Mouse (Mus musculus) CH12.LX (cell line): ENCODE measurements around the gene Crocc. TPM values are rescaled to one million over a fixed set of nuclear protein-coding genes. Genes with fewer than 3 reads are reported as not detected.

ENCODE experiments used
- DNase-seq: peaks from one replicate; pipeline ENCODE4 v3.0.0-alpha.2; 2013; ENCODE audit errors: extremely low read depth
- H3K27ac ChIP-seq: 2 replicates; pipeline ENCODE4 v1.5.1; 2012; ENCODE audit warnings: low read depth, mild to moderate bottlenecking, control low read depth, moderate library complexity; ENCODE audit not compliant: insufficient read depth
- H3K27me3 ChIP-seq: replicated peaks from 2 replicates; pipeline ENCODE3; 2012; ENCODE audit warnings: inconsistent platforms
- H3K36me3 ChIP-seq, 2 experiments: replicated peaks in 1 of 2; 2 replicates each; pipeline versions ENCODE3 to v1.6.1; 2012; ENCODE audit warnings: inconsistent platforms in 1 of 2, low read length in 1 of 2, mild to moderate bottlenecking in 1 of 2, mixed read lengths in 1 of 2, moderate library complexity in 1 of 2; ENCODE audit not compliant: control insufficient read depth in 1 of 2, insufficient read depth in 1 of 2
- H3K4me1 ChIP-seq, 2 experiments: 2 replicates each; pipeline ENCODE4 v1.6.1; 2012; ENCODE audit warnings: inconsistent platforms in 1 of 2, moderate library complexity in 1 of 2; ENCODE audit not compliant: insufficient read depth in 2 of 2, control insufficient read depth in 1 of 2
- H3K4me2 ChIP-seq: 2 replicates; pipeline ENCODE4 v1.6.1; 2012; ENCODE audit warnings: low read depth, mild to moderate bottlenecking, control low read depth; ENCODE audit not compliant: poor library complexity, insufficient read depth, severe bottlenecking
- H3K4me3 ChIP-seq, 3 experiments: fragments of 150-350 bp in 1 of 3; sonication (generic) in 1 of 3; replicated peaks in 1 of 3; 2 replicates each; pipeline versions ENCODE3 to v1.5.1; 2011 to 2012; ENCODE audit warnings: low read depth in 2 of 3, low read length in 2 of 3, mild to moderate bottlenecking in 2 of 3, moderate library complexity in 2 of 3, control low read depth in 1 of 3, improper control_type of control experiment in 1 of 3, inconsistent platforms in 1 of 3, mixed read lengths in 1 of 3; ENCODE audit not compliant: poor library complexity in 1 of 3
- H3K79me2 ChIP-seq: replicated peaks from 2 replicates; pipeline ENCODE4 v1.6.1; 2012; ENCODE audit warnings: mild to moderate bottlenecking, moderate library complexity; ENCODE audit not compliant: control insufficient read depth, poor library complexity, insufficient read depth, severe bottlenecking; ENCODE audit errors: extremely low read depth
- H3K9ac ChIP-seq: 2 replicates; pipeline ENCODE4 v1.6.1; 2012; ENCODE audit warnings: low read depth, mild to moderate bottlenecking, control low read depth, moderate library complexity; ENCODE audit not compliant: insufficient read depth
- H3K9me3 ChIP-seq: replicated peaks from 2 replicates; pipeline ENCODE3; 2012; ENCODE audit warnings: low read length, inconsistent platforms, mixed read lengths
- BHLHE40 ChIP-seq: IDR thresholded peaks from 2 replicates; pipeline ENCODE4 v1.6.1; 2011; ENCODE audit warnings: mild to moderate bottlenecking, low read depth, low read length, improper control_type of control experiment
- CHD1 ChIP-seq: IDR thresholded peaks from 2 replicates; pipeline ENCODE4 v1.6.1; 2012; ENCODE audit warnings: low read depth, low read length, improper control_type of control experiment, inconsistent platforms
- CHD2 ChIP-seq: IDR thresholded peaks from 2 replicates; pipeline ENCODE4 v1.6.1; 2011; ENCODE audit warnings: low read length, improper control_type of control experiment
- CTCF ChIP-seq, 2 experiments: IDR thresholded peaks in 1 of 2; conservative IDR thresholded peaks in 1 of 2; 2 replicates each; pipeline ENCODE4 v1.5.1; 2011 to 2012; ENCODE audit warnings: low read depth in 2 of 2, low read length in 2 of 2, improper control_type of control experiment in 1 of 2, inconsistent platforms in 1 of 2, mild to moderate bottlenecking in 1 of 2, moderate library complexity in 1 of 2
- E2F4 ChIP-seq: IDR thresholded peaks from 2 replicates; pipeline ENCODE4 v1.6.1; 2011; ENCODE audit warnings: low read depth, low read length, improper control_type of control experiment; ENCODE audit not compliant: insufficient replicate concordance
- ELF1 ChIP-seq: IDR thresholded peaks from 2 replicates; pipeline ENCODE4 v1.6.1; 2014; ENCODE audit warnings: low read depth, mild to moderate bottlenecking, inconsistent platforms, low read length, improper control_type of control experiment
- EP300 ChIP-seq: IDR thresholded peaks from 2 replicates; pipeline ENCODE4 v1.6.1; 2011; ENCODE audit warnings: low read length, improper control_type of control experiment
- ETS1 ChIP-seq: conservative IDR thresholded peaks from 2 replicates; pipeline ENCODE4 v1.6.1; 2012; ENCODE audit warnings: low read depth, mild to moderate bottlenecking, inconsistent platforms, low read length, improper control_type of control experiment, moderate library complexity
- GABPA ChIP-seq: IDR thresholded peaks from 2 replicates; pipeline ENCODE4 v1.6.1; 2012; ENCODE audit warnings: low read depth, low read length, improper control_type of control experiment, inconsistent platforms; ENCODE audit not compliant: insufficient replicate concordance
- HCFC1 ChIP-seq: IDR thresholded peaks from 2 replicates; pipeline ENCODE4 v1.6.1; 2012; ENCODE audit warnings: low read depth, mild to moderate bottlenecking, inconsistent platforms, low read length, improper control_type of control experiment
- IRF4 ChIP-seq: IDR thresholded peaks from 2 replicates; pipeline ENCODE4 v1.6.1; 2014; ENCODE audit warnings: low read depth, mild to moderate bottlenecking, inconsistent platforms, low read length, improper control_type of control experiment
- JUN ChIP-seq: IDR thresholded peaks from 2 replicates; pipeline ENCODE4 v1.6.1; 2011; ENCODE audit warnings: low read depth, mild to moderate bottlenecking, low read length, improper control_type of control experiment, moderate library complexity; ENCODE audit not compliant: insufficient read depth
- JUND ChIP-seq: conservative IDR thresholded peaks from 2 replicates; pipeline ENCODE4 v1.6.1; 2011; ENCODE audit warnings: low read depth, low read length, improper control_type of control experiment
- KAT2A ChIP-seq: IDR thresholded peaks from 2 replicates; pipeline ENCODE4 v1.6.1; 2012; ENCODE audit warnings: low read length, improper control_type of control experiment, inconsistent platforms; ENCODE audit not compliant: insufficient replicate concordance
- MAFK ChIP-seq: IDR thresholded peaks from 2 replicates; pipeline ENCODE4 v1.6.1; 2011; ENCODE audit warnings: low read length, improper control_type of control experiment; ENCODE audit not compliant: insufficient replicate concordance
- MAX ChIP-seq: IDR thresholded peaks from 2 replicates; pipeline ENCODE4 v1.6.1; 2011; ENCODE audit warnings: low read length, improper control_type of control experiment
- MAZ ChIP-seq: IDR thresholded peaks from 2 replicates; pipeline ENCODE4 v1.6.1; 2012; ENCODE audit warnings: low read depth, mild to moderate bottlenecking, inconsistent platforms, low read length, improper control_type of control experiment, moderate library complexity
- MEF2A ChIP-seq: IDR thresholded peaks from 2 replicates; pipeline ENCODE4 v1.6.1; 2014; ENCODE audit warnings: low read depth, mild to moderate bottlenecking, inconsistent platforms, low read length, improper control_type of control experiment, borderline replicate concordance
- MXI1 ChIP-seq: IDR thresholded peaks from 2 replicates; pipeline ENCODE4 v1.6.1; 2011; ENCODE audit warnings: mild to moderate bottlenecking, low read depth, low read length, improper control_type of control experiment
- MYC ChIP-seq: IDR thresholded peaks from 2 replicates; pipeline ENCODE4 v1.6.1; 2011; ENCODE audit warnings: low read depth, mild to moderate bottlenecking, improper control_type of control experiment, low read length
- NELFE ChIP-seq: IDR thresholded peaks from 2 replicates; pipeline ENCODE4 v1.6.1; 2011; ENCODE audit warnings: low read depth, low read length, improper control_type of control experiment
- NRF1 ChIP-seq: IDR thresholded peaks from 2 replicates; pipeline ENCODE4 v1.6.1; 2014; ENCODE audit warnings: low read depth, mild to moderate bottlenecking, inconsistent platforms, low read length, improper control_type of control experiment, moderate library complexity
- PAX5 ChIP-seq: IDR thresholded peaks from 2 replicates; pipeline ENCODE4 v1.6.1; 2012; ENCODE audit warnings: low read length, inconsistent platforms, mixed read lengths
- POLR2A ChIP-seq: IDR thresholded peaks from 2 replicates; pipeline ENCODE4 v1.6.1; 2011; ENCODE audit warnings: low read depth, mild to moderate bottlenecking, improper control_type of control experiment, low read length
- POLR2AphosphoS2 ChIP-seq: IDR thresholded peaks from 2 replicates; pipeline ENCODE4 v1.6.1; 2011; ENCODE audit warnings: low read depth, low read length, improper control_type of control experiment
- RAD21 ChIP-seq: IDR thresholded peaks from 2 replicates; pipeline ENCODE4 v1.6.1; 2011; ENCODE audit warnings: low read depth, mild to moderate bottlenecking, low read length, improper control_type of control experiment, moderate library complexity
- RCOR1 ChIP-seq: conservative IDR thresholded peaks from 2 replicates; pipeline ENCODE4 v1.6.1; 2012; ENCODE audit warnings: low read depth, mild to moderate bottlenecking, inconsistent platforms, low read length, improper control_type of control experiment
- SIN3A ChIP-seq: IDR thresholded peaks from 2 replicates; pipeline ENCODE4 v1.6.1; 2012; ENCODE audit warnings: low read length, improper control_type of control experiment, inconsistent platforms
- SMC3 ChIP-seq: IDR thresholded peaks from 2 replicates; pipeline ENCODE4 v1.6.1; 2011; ENCODE audit warnings: low read depth, low read length, improper control_type of control experiment
- TBP ChIP-seq: conservative IDR thresholded peaks from 2 replicates; pipeline ENCODE4 v1.6.1; 2011; ENCODE audit warnings: low read depth, low read length, improper control_type of control experiment
- TCF12 ChIP-seq: IDR thresholded peaks from 2 replicates; pipeline ENCODE4 v1.6.1; 2014; ENCODE audit warnings: low read depth, mild to moderate bottlenecking, inconsistent platforms, low read length, improper control_type of control experiment
- UBTF ChIP-seq: IDR thresholded peaks from 2 replicates; pipeline ENCODE4 v1.6.1; 2012; ENCODE audit warnings: low read depth, mild to moderate bottlenecking, inconsistent platforms, low read length, improper control_type of control experiment, moderate library complexity
- USF1 ChIP-seq: IDR thresholded peaks from 2 replicates; pipeline ENCODE4 v1.6.1; 2014; ENCODE audit warnings: low read depth, mild to moderate bottlenecking, inconsistent platforms, low read length, improper control_type of control experiment
- USF2 ChIP-seq: conservative IDR thresholded peaks from 2 replicates; pipeline ENCODE4 v1.6.1; 2011; ENCODE audit warnings: low read depth, low read length, improper control_type of control experiment
- ZC3H11A ChIP-seq: IDR thresholded peaks from 2 replicates; pipeline ENCODE4 v1.6.1; 2012; ENCODE audit warnings: low read depth, mild to moderate bottlenecking, inconsistent platforms, low read length, improper control_type of control experiment
- ZKSCAN1 ChIP-seq: IDR thresholded peaks from 2 replicates; pipeline ENCODE4 v1.6.1; 2012; ENCODE audit warnings: low read depth, inconsistent platforms, low read length, improper control_type of control experiment, borderline replicate concordance
- ZMIZ1 ChIP-seq: IDR thresholded peaks from 2 replicates; pipeline ENCODE4 v1.6.1; 2012; ENCODE audit warnings: low read depth, mild to moderate bottlenecking, inconsistent platforms, low read length, improper control_type of control experiment
- ZNF384 ChIP-seq: IDR thresholded peaks from 2 replicates; pipeline ENCODE4 v1.6.1; 2012; ENCODE audit warnings: low read depth, low read length, improper control_type of control experiment, inconsistent platforms
- dilution Hi-C: fragments of 300-500 bp; cut with MboI; formaldehyde crosslinking; loops from 2 replicates; pipeline ENCODE4 v1.14.3; 2020; ENCODE audit warnings: low sequenced_read_pairs; ENCODE audit not compliant: extremely low pct_unique_long_range_greater_than_20kb, extremely low pct_ligation_motif_present
- in situ Hi-C: fragments of 300-500 bp; cut with MboI; formaldehyde crosslinking; loops from 3 replicates; pipeline ENCODE4 v1.14.3; 2019; ENCODE audit warnings: low sequenced_read_pairs, low pct_ligation_motif_present, low pct_unique_long_range_greater_than_20kb, mixed read lengths
- polyA plus RNA-seq: library from polyadenylated mRNA; unstranded; fragments of >175 nt; gene quantifications from 2 replicates; pipeline ENCODE4 v1.2.1, GENCODE M21; 2012; ENCODE audit warnings: low read depth; ENCODE audit not compliant: insufficient read length
- total RNA-seq, 2 experiments: library from RNA; depleted of rRNA; stranded (reverse); fragments of 300-350 nt in 1 of 2; fragments of >200 nt in 1 of 2; gene quantifications; 2 replicates each; pipeline ENCODE4 v1.2.3; 2012 to 2014

The Crocc gene
- total and polyA plus RNA-seq, 3 experiments = 3.5 to 8.3 (median 4.8) TPM

DNA sequence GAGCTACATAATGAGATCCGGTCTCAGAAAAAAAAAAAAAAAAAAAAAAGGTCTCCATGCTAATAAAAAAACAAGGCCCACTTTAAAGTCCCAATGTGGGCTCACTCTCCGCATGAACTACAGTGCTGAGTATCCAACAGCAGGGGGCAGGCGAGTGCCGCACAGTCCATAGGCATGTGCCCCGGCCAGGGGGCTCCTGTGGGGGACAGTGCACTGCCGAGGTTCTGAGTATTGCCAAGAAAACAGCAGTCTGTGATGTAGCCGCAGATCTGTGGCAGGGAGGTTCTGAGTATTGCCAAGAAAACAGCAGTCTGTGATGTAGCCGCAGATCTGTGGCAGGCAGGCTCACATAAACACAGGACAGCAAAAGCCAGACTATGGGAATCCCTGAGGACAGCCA, 15.5 kb downstream of the Crocc start:
- Histone ChIP-seq H3K36me3 (peaks cover 6 to 61% of the 10 kb centered on the region in 2 experiments), H3K4me3 (no peak overlapping the region), H3K27ac (no peak overlapping the region), H3K27me3 (no peaks in the 10 kb centered on the region), H3K79me2 (no peaks in the 10 kb centered on the region), H3K4me1 (peaks cover 3% of the 10 kb centered on the region in 2 experiments; a peak in 2 of 4 replicates), H3K4me2 (no peak overlapping the region), H3K9me3 (no peaks in the 10 kb centered on the region), H3K9ac (no peak overlapping the region)
- dilution Hi-C loops (no loop called here), in situ Hi-C loops (no loop called here)
- TF ChIP-seq HCFC1 = no peak
- TF ChIP-seq UBTF = no peak
- TF ChIP-seq RCOR1 = no peak
- TF ChIP-seq CHD2 = no peak
- no peak for TF ChIP-seq MAFK
- TF ChIP-seq RAD21 = peak; percentile 74
- TF ChIP-seq USF2 = no peak
- TF ChIP-seq JUN = no peak
- 0 out of 2 replicates have a peak, but pooled peaks have one; percentile 18 for TF ChIP-seq MAX
- TF ChIP-seq NELFE = peak; percentile 45; the same call in 1 of the 2 replicates
- TF ChIP-seq ETS1 = no peak
- TF ChIP-seq TCF12 = no peak
- TF ChIP-seq GABPA = no peak
- peak; percentile 77 for TF ChIP-seq SMC3
- TF ChIP-seq MAZ = no peak
- no peak for TF ChIP-seq TBP
- no peak for TF ChIP-seq MEF2A
- TF ChIP-seq KAT2A = no peak
- TF ChIP-seq JUND = no peak
- peak; percentile 37; the same call in 1 of the 2 replicates for TF ChIP-seq BHLHE40
- no peak for TF ChIP-seq NRF1
- no peak for TF ChIP-seq EP300
- no peak for TF ChIP-seq ELF1
- TF ChIP-seq IRF4 = no peak
- no peak for TF ChIP-seq POLR2AphosphoS2
- TF ChIP-seq POLR2A = no peak
- 0 out of 2 replicates have a peak, but pooled peaks have one; percentile 47 for TF ChIP-seq MYC
- no peak for TF ChIP-seq MXI1
- no peak for TF ChIP-seq ZMIZ1
- no peak for TF ChIP-seq SIN3A
- TF ChIP-seq USF1 = no peak
- no peak for TF ChIP-seq ZC3H11A
- peak; percentile 43; the same call in 1 of the 2 replicates for TF ChIP-seq ZNF384
- TF ChIP-seq E2F4 = no peak
- TF ChIP-seq ZKSCAN1 = no peak
- TF ChIP-seq CTCF (conservative IDR thresholded peaks at IDR 0.05 in 1 of 2, IDR thresholded peaks at IDR 0.05 in 1 of 2; ENCODE audit: low read depth in 2 of 2, low read length in 2 of 2) = peak; percentile 53 to 88; a peak in 3 of 4 replicates
- no peak for TF ChIP-seq CHD1
- TF ChIP-seq PAX5 = no peak
- DNase-seq = peak; percentile 45
